Comparison of ENCODE assay signal across 24 mouse cellular contexts in the genomic region with DNA sequence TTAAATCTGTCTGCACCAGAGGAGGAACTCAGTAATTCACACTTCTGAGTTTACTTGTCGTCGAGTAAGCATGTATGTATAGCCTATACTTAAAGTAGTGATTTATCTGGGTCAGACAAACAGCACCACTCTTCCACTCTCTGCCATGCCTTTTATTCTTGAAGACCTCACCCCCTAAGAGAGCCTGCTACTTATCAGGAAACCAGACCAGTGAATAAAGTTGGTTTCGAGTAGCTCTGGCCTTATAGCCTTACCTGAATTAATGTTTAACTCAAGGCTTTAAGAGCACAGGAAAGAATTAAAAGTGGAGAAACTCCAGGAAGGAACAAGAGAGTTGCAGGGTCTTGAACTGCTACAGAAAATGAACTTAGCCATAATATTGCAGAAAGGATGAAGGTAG.
DNase-seq lines count a peak whose midpoint lies in the region; ATAC-seq and TF ChIP-seq lines count a peak whose summit lies in the region.
"Had no signal": no experiment of that assay in that cellular context is flagged by ENCODE, and none has a peak within 500 bp of the region (broad histone marks: within the 10 kb centered on the region; RNA-seq: fewer than 3 reads in every experiment).

No protein-coding gene starts in this region.

- H3K27ac ChIP-seq in intestine, embryonic 15.5 days: no peak overlapping the region
- H3K27ac ChIP-seq in intestine, postnatal 0 days (ENCODE audit: low read depth, low read length): no peak overlapping the region
- peak overlapping the region; percentile 55; the same call in 1 of the 2 replicates for H3K27ac ChIP-seq in kidney, embryonic 14.5 days (ENCODE audit: low read depth, low read length)
- H3K27ac ChIP-seq in stomach, embryonic 14.5 days (ENCODE audit: low read length): no peak overlapping the region
- no peak overlapping the region for H3K27ac ChIP-seq in stomach, postnatal 0 days (replicated peaks)
- H3K27ac ChIP-seq: heart, embryonic 13.5 days; hindbrain, embryonic 14.5 days; limb, embryonic 10.5 days; limb, embryonic 15.5 days; liver, embryonic 13.5 days; midbrain, embryonic 10.5 days; midbrain, embryonic 15.5 days had no signal

- peak; percentile 80 for ATAC-seq in intestine, embryonic 15.5 days
- ATAC-seq in intestine, postnatal 0 days: no peak
- ATAC-seq in kidney, embryonic 14.5 days (ENCODE audit: low FRiP score, low TSS enrichment): no peak; the same call in 1 of the 2 replicates
- ATAC-seq in stomach, embryonic 14.5 days (ENCODE audit: insufficient number of reproducible peaks, insufficient read depth, low FRiP score, low read depth): peak; percentile 75; the same call in 1 of the 2 replicates
- no peak for ATAC-seq in stomach, postnatal 0 days (ENCODE audit: low FRiP score, low TSS enrichment)
- ATAC-seq: forebrain, embryonic 14.5 days; midbrain, embryonic 15.5 days had no signal

- 51% methylated on average over 3 of the region's 3 CpGs for WGBS in intestine, embryonic 15.5 days
- 28% methylated on average over 3 of the region's 3 CpGs for WGBS in intestine, postnatal 0 days
- 47% methylated on average over 3 of the region's 3 CpGs for WGBS in kidney, embryonic 14.5 days
- 63% methylated on average over 3 of the region's 3 CpGs for whole genome bisulfite sequencing in stomach, embryonic 14.5 days
- 50% methylated on average over 3 of the region's 3 CpGs for WGBS in stomach, postnatal 0 days

- no peak for TF ChIP-seq EP300 in stomach, postnatal 0 days (optimal IDR thresholded peaks at IDR 0.05)

- H3K9ac ChIP-seq in intestine, embryonic 15.5 days: no peak overlapping the region
- no peak overlapping the region for H3K9ac ChIP-seq in intestine, postnatal 0 days (ENCODE audit: low read depth, low read length)
- H3K9ac ChIP-seq in kidney, embryonic 14.5 days (ENCODE audit: low read depth, low read length): no peak overlapping the region
- no peak overlapping the region for H3K9ac ChIP-seq in stomach, embryonic 14.5 days (replicated peaks; ENCODE audit: low read depth, low read length)
- H3K9ac ChIP-seq in stomach, postnatal 0 days (ENCODE audit: low read length): no peak overlapping the region
- H3K9ac ChIP-seq: heart, embryonic 13.5 days; hindbrain, embryonic 14.5 days; limb, embryonic 15.5 days; liver, embryonic 13.5 days; midbrain, embryonic 15.5 days had no signal

- no peak overlapping the region for H3K4me2 ChIP-seq in intestine, embryonic 15.5 days (replicated peaks)
- no peak overlapping the region for H3K4me2 ChIP-seq in intestine, postnatal 0 days (replicated peaks; ENCODE audit: low read depth)
- H3K4me2 ChIP-seq in kidney, embryonic 14.5 days (replicated peaks; ENCODE audit: low read depth, low read length): no peak overlapping the region
- H3K4me2 ChIP-seq in stomach, embryonic 14.5 days (replicated peaks; ENCODE audit: low read depth, low read length): no peak overlapping the region
- no peak overlapping the region for H3K4me2 ChIP-seq in stomach, postnatal 0 days (replicated peaks; ENCODE audit: low read depth)
- H3K4me2 ChIP-seq: heart, embryonic 13.5 days; hindbrain, embryonic 14.5 days; limb, embryonic 15.5 days; liver, embryonic 13.5 days; midbrain, embryonic 15.5 days had no signal

- no peaks in the 10 kb centered on the region for H3K27me3 ChIP-seq in intestine, embryonic 15.5 days (replicated peaks)
- no peaks in the 10 kb centered on the region for H3K27me3 ChIP-seq in intestine, postnatal 0 days (replicated peaks; ENCODE audit: control insufficient read depth, insufficient read depth, low read length)
- H3K27me3 ChIP-seq in kidney, embryonic 14.5 days (ENCODE audit: control insufficient read depth, insufficient read depth, low read length): no peaks in the 10 kb centered on the region
- H3K27me3 ChIP-seq in stomach, embryonic 14.5 days (ENCODE audit: control insufficient read depth, insufficient read depth, low read length): no peaks in the 10 kb centered on the region
- no peaks in the 10 kb centered on the region for H3K27me3 ChIP-seq in stomach, postnatal 0 days (ENCODE audit: control insufficient read depth, insufficient read depth, low read length)
- H3K27me3 ChIP-seq: heart, embryonic 13.5 days; limb, embryonic 15.5 days; liver, embryonic 13.5 days; midbrain, embryonic 15.5 days had no signal

- no peak overlapping the region for H3K4me3 ChIP-seq in intestine, embryonic 15.5 days (replicated peaks)
- H3K4me3 ChIP-seq in intestine, postnatal 0 days (ENCODE audit: low read depth, low read length): no peak overlapping the region
- H3K4me3 ChIP-seq in kidney, embryonic 14.5 days (ENCODE audit: low read length): no peak overlapping the region
- no peak overlapping the region for H3K4me3 ChIP-seq in stomach, embryonic 14.5 days (ENCODE audit: low read depth, low read length)
- H3K4me3 ChIP-seq in stomach, postnatal 0 days (ENCODE audit: low read depth, low read length): no peak overlapping the region
- H3K4me3 ChIP-seq: heart, embryonic 13.5 days; limb, embryonic 10.5 days; limb, embryonic 15.5 days; liver, embryonic 13.5 days; midbrain, embryonic 10.5 days; midbrain, embryonic 15.5 days had no signal

- no peaks in the 10 kb centered on the region for H3K36me3 ChIP-seq in intestine, embryonic 15.5 days
- H3K36me3 ChIP-seq in intestine, postnatal 0 days (ENCODE audit: control insufficient read depth, insufficient read depth): no peaks in the 10 kb centered on the region
- no peaks in the 10 kb centered on the region for H3K36me3 ChIP-seq in kidney, embryonic 14.5 days (ENCODE audit: control insufficient read depth, insufficient read depth, low read length)
- no peaks in the 10 kb centered on the region for H3K36me3 ChIP-seq in stomach, embryonic 14.5 days (ENCODE audit: control insufficient read depth, insufficient read depth, low read length)
- no peaks in the 10 kb centered on the region for H3K36me3 ChIP-seq in stomach, postnatal 0 days (ENCODE audit: control insufficient read depth, insufficient read depth, low read length)
- H3K36me3 ChIP-seq: G1E; heart, embryonic 13.5 days; limb, embryonic 10.5 days; limb, embryonic 15.5 days; liver, embryonic 13.5 days; midbrain, embryonic 10.5 days; midbrain, embryonic 15.5 days had no signal

- DNase-seq in kidney, postnatal 10 days: no peak
- DNase-seq in stomach, postnatal 0 days (ENCODE audit: low spot score): no peak
- DNase-seq in cerebellum, postnatal 25 days: no peak
- no peak for DNase-seq in cerebellum, adult 18-20 months
- DNase-seq: adrenal gland, adult 8-10 months; cerebellum, adult 8-10 months; cerebellum, postnatal 36 days; heart, postnatal 10 days; layer of hippocampus, adult 9-11 months; liver, embryonic 13.5 days; right cerebral cortex, postnatal 25 days; spleen, adult 18-20 months had no signal

- no peaks in the 10 kb centered on the region for H3K9me3 ChIP-seq in intestine, embryonic 15.5 days
- no peaks in the 10 kb centered on the region for H3K9me3 ChIP-seq in intestine, postnatal 0 days (ENCODE audit: control insufficient read depth)
- peaks cover 3% of the 10 kb centered on the region; the same call in 1 of the 2 replicates for H3K9me3 ChIP-seq in kidney, embryonic 14.5 days (ENCODE audit: control insufficient read depth, low read length)
- H3K9me3 ChIP-seq in stomach, embryonic 14.5 days (ENCODE audit: control insufficient read depth, low read depth, low read length): no peaks in the 10 kb centered on the region
- no peaks in the 10 kb centered on the region for H3K9me3 ChIP-seq in stomach, postnatal 0 days (ENCODE audit: control insufficient read depth, low read length)
- H3K9me3 ChIP-seq: heart, embryonic 13.5 days; limb, embryonic 10.5 days; limb, embryonic 15.5 days; liver, embryonic 13.5 days; midbrain, embryonic 10.5 days; midbrain, embryonic 15.5 days had no signal

- no peaks in the 10 kb centered on the region for H3K4me1 ChIP-seq in intestine, embryonic 15.5 days (replicated peaks)
- H3K4me1 ChIP-seq in intestine, postnatal 0 days (replicated peaks; ENCODE audit: control insufficient read depth, insufficient read depth, low read length): no peaks in the 10 kb centered on the region
- H3K4me1 ChIP-seq in kidney, embryonic 14.5 days (ENCODE audit: control insufficient read depth, insufficient read depth, low read length): no peaks in the 10 kb centered on the region
- no peaks in the 10 kb centered on the region for H3K4me1 ChIP-seq in stomach, embryonic 14.5 days (ENCODE audit: control insufficient read depth, insufficient read depth, low read length)
- H3K4me1 ChIP-seq in stomach, postnatal 0 days (replicated peaks; ENCODE audit: control insufficient read depth, insufficient read depth): no peaks in the 10 kb centered on the region
- H3K4me1 ChIP-seq: heart, embryonic 13.5 days; limb, embryonic 15.5 days; liver, embryonic 13.5 days; midbrain, embryonic 10.5 days; midbrain, embryonic 15.5 days had no signal

- no peak for TF ChIP-seq CTCF in intestine, postnatal 0 days (IDR thresholded peaks at IDR 0.05; ENCODE audit: low read depth)
- TF ChIP-seq CTCF in stomach, postnatal 0 days (IDR thresholded peaks at IDR 0.05; ENCODE audit: low read depth): no peak

Comparison
In these comparisons a context has a peak if more than half of its experiments do, and no peak if none do; other contexts are left out.
1. ATAC-seq: peak in intestine, embryonic 15.5 days (single experiment) and stomach, embryonic 14.5 days (single experiment); none in intestine, postnatal 0 days (single experiment), kidney, embryonic 14.5 days (single experiment) and stomach, postnatal 0 days (single experiment).